Mouse (Mus musculus) cerebellum, adult 2 months (tissue): Measurements from ENCODE around the gene Chst5.

Experiments used
- CTCF ChIP-seq: fragments of 200-500 bp; IDR thresholded peaks from 2 replicates; pipeline ENCODE4 v1.5.1; 2011; ENCODE audit warnings: low read depth, mild to moderate bottlenecking, control low read depth, low read length, moderate library complexity, borderline replicate concordance; ENCODE audit not compliant: insufficient read depth
- POLR2A ChIP-seq: fragments of 200-500 bp; IDR thresholded peaks from 2 replicates; pipeline ENCODE4 v1.6.1; 2011; ENCODE audit warnings: low read length, control low read depth, borderline replicate concordance; ENCODE audit not compliant: insufficient read depth

GRCm38 (mm10) chr8:111909621-111910450 lies at the start of gene Chst5:
- TF ChIP-seq POLR2A, result no peak
- no peak for TF ChIP-seq CTCF
